Mouse (Mus musculus): Measurements from ENCODE around the gene Ears2. TPM values are rescaled to one million over a fixed set of nuclear protein-coding genes. Genes with fewer than 3 reads are reported as not detected.

Ears2 gene
- total and polyA plus RNA-seq, 2 experiments from 2014 or later, result 27.8 to 54.3 TPM

DNA sequence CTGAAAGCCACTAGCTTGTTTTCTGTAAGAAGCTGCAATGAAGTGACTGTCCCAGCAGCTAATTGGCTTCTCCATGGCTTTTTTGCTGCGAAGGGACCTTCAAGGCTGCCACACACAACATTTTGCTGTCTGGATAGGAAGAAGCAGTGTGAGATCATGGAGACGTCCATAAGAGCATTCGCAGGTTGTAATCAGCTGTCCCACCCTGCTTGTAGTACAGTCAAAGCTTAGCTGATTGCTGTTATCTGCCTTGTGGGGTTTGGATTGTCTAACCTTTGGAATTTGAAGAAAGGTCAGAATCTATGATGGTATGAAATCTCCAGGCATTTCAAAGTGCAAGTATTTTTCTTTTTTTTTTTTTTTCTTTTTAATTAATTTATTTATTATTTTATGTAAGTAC lies 7.3 kb upstream of the Ears2 start:
- no peaks in the 10 kb centered on the region for H3K27me3 ChIP-seq (ENCODE audit: control insufficient read depth, insufficient read depth, low read length)
- H3K4me1 ChIP-seq (ENCODE audit: control insufficient read depth, insufficient read depth), result no peaks in the 10 kb centered on the region
- no peak for ATAC-seq (ENCODE audit: insufficient read depth, low read depth)
- no peak overlapping the region for H3K4me2 ChIP-seq (ENCODE audit: low read depth, low read length)
- no peak overlapping the region for H3K4me3 ChIP-seq (ENCODE audit: low read depth, low read length)
- DNase-seq (ENCODE audit: low spot score), result no peak
- no peak for TF ChIP-seq EP300 (IDR thresholded peaks at IDR 0.05; ENCODE audit: low read depth)
- no peak for TF ChIP-seq CTCF (IDR thresholded peaks at IDR 0.05; ENCODE audit: low read depth)
- H3K9ac ChIP-seq (replicated peaks; ENCODE audit: low read depth, low read length), result no peak overlapping the region
- H3K27ac ChIP-seq (ENCODE audit: low read depth), result no peak overlapping the region
- no peaks in the 10 kb centered on the region for H3K9me3 ChIP-seq (replicated peaks; ENCODE audit: control insufficient read depth, low read length)
- peaks cover 87% of the 10 kb centered on the region for H3K36me3 ChIP-seq (replicated peaks; ENCODE audit: control insufficient read depth, insufficient read depth, low read length)
- WGBS, result 72% methylated on average over 3 of the region's 3 CpGs

DNA sequence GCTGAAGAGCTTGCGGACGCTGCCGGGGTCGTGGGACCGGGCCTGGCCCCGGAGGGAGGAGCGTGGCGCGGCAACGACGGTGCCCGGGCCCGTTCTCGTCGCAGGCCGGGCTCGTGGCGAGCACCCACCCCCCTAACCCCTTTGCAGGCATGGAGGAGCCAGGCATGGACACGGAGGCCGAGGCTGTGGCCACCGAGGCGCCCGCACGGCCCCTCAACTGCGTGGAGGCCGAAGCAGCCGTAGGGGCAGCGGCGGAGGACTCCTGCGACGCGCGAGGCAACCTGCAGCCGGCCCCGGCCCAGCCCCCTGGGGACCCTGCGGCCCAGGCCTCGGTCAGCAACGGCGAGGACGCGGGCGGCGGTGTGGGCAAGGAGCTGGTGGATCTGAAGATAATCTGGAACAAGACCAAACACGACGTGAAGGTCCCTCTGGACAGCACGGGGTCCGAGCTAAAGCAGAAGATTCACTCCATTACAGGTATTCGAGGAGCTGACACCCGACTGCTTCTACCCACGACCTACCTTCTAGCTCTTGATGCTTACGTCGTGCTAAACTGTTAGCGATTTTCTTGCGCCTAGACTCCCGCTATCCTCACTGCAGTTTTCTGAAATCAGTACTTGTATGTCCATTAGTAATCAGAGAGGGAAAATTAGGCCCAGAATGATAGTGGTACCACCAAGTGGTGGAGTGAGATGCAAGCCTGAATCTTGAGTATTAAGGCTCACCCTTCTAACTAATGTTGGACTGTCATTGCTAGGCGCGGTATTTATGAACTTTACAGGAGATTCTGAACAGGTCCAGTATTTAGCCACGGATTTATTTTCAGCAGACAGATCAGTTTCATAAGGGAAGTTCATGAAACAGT lies 686 bp upstream of the Ears2 start:
- H3K4me3 ChIP-seq (ENCODE audit: low read depth, low read length), result peak overlapping the region; percentile 95
- WGBS, result 2% methylated on average over 58 of the region's 58 CpGs
- no peaks in the 10 kb centered on the region for H3K9me3 ChIP-seq (replicated peaks; ENCODE audit: control insufficient read depth, low read length)
- H3K36me3 ChIP-seq (replicated peaks; ENCODE audit: control insufficient read depth, insufficient read depth, low read length), result peaks cover 33% of the 10 kb centered on the region
- H3K9ac ChIP-seq (replicated peaks; ENCODE audit: low read depth, low read length), result peak overlapping the region; percentile 96
- TF ChIP-seq EP300 (IDR thresholded peaks at IDR 0.05; ENCODE audit: low read depth) (no peak), CTCF (IDR thresholded peaks at IDR 0.05; ENCODE audit: low read depth) (peak; percentile 38)
- ATAC-seq (ENCODE audit: insufficient read depth, low read depth) (0 out of 2 replicates have a peak, but pooled peaks have one; percentile 0), DNase-seq (ENCODE audit: low spot score) (peak; percentile 50)
- no peaks in the 10 kb centered on the region for H3K27me3 ChIP-seq (ENCODE audit: control insufficient read depth, insufficient read depth, low read length)
- peak overlapping the region; percentile 91 for H3K4me2 ChIP-seq (ENCODE audit: low read depth, low read length)
- peaks cover 22% of the 10 kb centered on the region for H3K4me1 ChIP-seq (ENCODE audit: control insufficient read depth, insufficient read depth)
- H3K27ac ChIP-seq (ENCODE audit: low read depth), result peak overlapping the region; percentile 93

DNA sequence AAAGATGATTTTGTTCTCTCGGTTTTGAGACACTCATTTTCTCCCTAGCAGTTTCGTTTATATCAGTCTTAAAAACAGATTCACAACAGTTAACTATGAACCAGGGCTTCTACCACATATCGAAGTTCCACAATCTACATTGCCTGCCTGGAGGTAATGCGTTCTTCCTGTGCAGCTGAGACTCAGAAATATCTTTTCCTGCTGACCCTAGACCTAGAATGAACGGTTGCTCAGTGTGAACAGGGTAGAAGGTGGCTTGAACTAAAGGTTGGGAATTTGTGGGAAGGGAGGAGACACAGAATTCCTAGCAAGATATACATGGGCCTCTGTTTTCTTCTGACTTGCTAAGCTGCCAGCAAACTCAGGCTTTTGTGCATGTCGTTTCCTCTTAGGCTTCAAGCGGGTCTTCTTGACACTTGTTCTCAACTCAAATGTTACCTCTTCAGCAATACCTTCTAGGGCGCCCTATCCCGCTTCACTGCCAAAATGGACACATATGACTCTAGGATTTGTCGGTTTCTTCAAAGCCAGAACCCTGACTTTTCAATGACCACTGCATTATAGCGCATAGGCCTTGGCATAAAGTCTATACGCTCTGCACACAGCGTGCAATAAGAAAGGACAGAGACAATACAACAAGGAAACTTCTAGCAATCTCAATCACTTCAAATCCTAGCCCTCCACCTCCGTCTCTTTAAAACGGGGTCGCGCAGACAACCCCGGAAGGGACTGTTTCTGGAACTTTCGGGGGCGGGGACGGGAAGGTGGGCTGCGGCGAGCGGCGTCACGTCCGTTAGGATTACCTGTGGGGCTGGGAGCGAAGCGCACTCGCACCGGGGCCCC lies 740 bp downstream of the Ears2 start:
- peak overlapping the region; percentile 91 for H3K4me2 ChIP-seq (ENCODE audit: low read depth, low read length)
- no peak for TF ChIP-seq EP300 (IDR thresholded peaks at IDR 0.05; ENCODE audit: low read depth)
- no peak for TF ChIP-seq CTCF (IDR thresholded peaks at IDR 0.05; ENCODE audit: low read depth)
- H3K36me3 ChIP-seq (replicated peaks; ENCODE audit: control insufficient read depth, insufficient read depth, low read length), result peaks cover 33% of the 10 kb centered on the region
- H3K4me1 ChIP-seq (ENCODE audit: control insufficient read depth, insufficient read depth), result peaks cover 22% of the 10 kb centered on the region
- H3K9ac ChIP-seq (replicated peaks; ENCODE audit: low read depth, low read length), result peak overlapping the region; percentile 96
- no peaks in the 10 kb centered on the region for H3K27me3 ChIP-seq (ENCODE audit: control insufficient read depth, insufficient read depth, low read length)
- DNase-seq (ENCODE audit: low spot score) (no peak), ATAC-seq (ENCODE audit: insufficient read depth, low read depth) (no peak; the same call in 1 of the 2 replicates)
- no peaks in the 10 kb centered on the region for H3K9me3 ChIP-seq (replicated peaks; ENCODE audit: control insufficient read depth, low read length)
- H3K4me3 ChIP-seq (ENCODE audit: low read depth, low read length), result peak overlapping the region; percentile 95
- H3K27ac ChIP-seq (ENCODE audit: low read depth), result peak overlapping the region; percentile 93
- 12% methylated on average over 31 of the region's 31 CpGs for WGBS

DNA sequence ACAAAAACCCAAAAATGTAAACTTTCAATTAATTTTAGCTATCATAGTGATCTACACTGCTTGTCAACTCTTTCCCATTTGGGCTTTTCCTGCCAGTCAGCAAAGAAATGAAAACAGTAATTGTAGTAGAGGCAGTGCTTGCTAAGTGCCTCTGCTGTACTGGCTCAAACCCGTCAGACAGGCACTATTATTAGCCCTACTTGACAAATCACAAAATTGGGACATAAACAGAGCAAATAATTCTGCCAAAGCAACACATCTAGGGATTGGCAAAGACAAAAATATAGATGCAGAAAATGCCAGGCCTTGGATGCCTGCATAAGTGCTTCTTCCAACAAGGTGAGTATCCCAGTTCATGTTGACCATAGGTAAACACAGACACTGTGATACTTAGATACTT lies 1.4 kb downstream of the Ears2 start:
- WGBS, result 38% methylated on average over 1 of the region's 1 CpGs
- 0 out of 2 replicates have a peak overlapping the region, but pooled peaks have one; percentile 9 for H3K9ac ChIP-seq (replicated peaks; ENCODE audit: low read depth, low read length)
- H3K36me3 ChIP-seq (replicated peaks; ENCODE audit: control insufficient read depth, insufficient read depth, low read length), result peaks cover 28% of the 10 kb centered on the region
- ATAC-seq (ENCODE audit: insufficient read depth, low read depth) (no peak), DNase-seq (ENCODE audit: low spot score) (no peak)
- no peak overlapping the region for H3K4me3 ChIP-seq (ENCODE audit: low read depth, low read length)
- H3K27me3 ChIP-seq (ENCODE audit: control insufficient read depth, insufficient read depth, low read length), result no peaks in the 10 kb centered on the region
- H3K4me1 ChIP-seq (ENCODE audit: control insufficient read depth, insufficient read depth), result peaks cover 22% of the 10 kb centered on the region
- H3K27ac ChIP-seq (ENCODE audit: low read depth), result peak overlapping the region; percentile 93
- no peaks in the 10 kb centered on the region for H3K9me3 ChIP-seq (replicated peaks; ENCODE audit: control insufficient read depth, low read length)
- no peak for TF ChIP-seq CTCF (IDR thresholded peaks at IDR 0.05; ENCODE audit: low read depth)
- TF ChIP-seq EP300 (IDR thresholded peaks at IDR 0.05; ENCODE audit: low read depth), result no peak
- peak overlapping the region; percentile 91 for H3K4me2 ChIP-seq (ENCODE audit: low read depth, low read length)

DNA sequence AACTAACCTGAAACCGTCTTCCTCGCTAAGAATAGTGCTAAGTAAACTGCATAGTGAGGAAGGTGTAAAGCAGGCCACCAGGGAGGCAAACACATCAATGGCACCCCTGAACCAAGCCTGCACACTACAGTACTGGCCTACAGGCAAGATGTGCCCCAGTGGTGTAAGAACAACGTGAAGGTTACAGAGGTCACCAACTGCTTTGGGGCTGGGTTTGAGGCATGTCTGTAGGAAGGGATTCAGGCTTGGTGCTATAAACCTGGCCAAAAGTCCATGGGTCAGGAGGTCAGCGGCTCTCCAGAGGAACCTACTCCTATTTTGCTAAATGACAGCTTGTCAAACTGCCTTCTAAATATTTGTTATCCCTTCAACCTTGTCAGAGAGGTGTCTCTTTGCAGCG lies 10.4 kb downstream of the Ears2 start:
- Histone ChIP-seq H3K4me1 (ENCODE audit: control insufficient read depth, insufficient read depth) (no peaks in the 10 kb centered on the region), H3K4me2 (ENCODE audit: low read depth, low read length) (no peak overlapping the region), H3K27me3 (ENCODE audit: control insufficient read depth, insufficient read depth, low read length) (no peaks in the 10 kb centered on the region), H3K27ac (ENCODE audit: low read depth) (no peak overlapping the region), H3K9me3 (replicated peaks; ENCODE audit: control insufficient read depth, low read length) (no peaks in the 10 kb centered on the region), H3K9ac (replicated peaks; ENCODE audit: low read depth, low read length) (no peak overlapping the region), H3K4me3 (ENCODE audit: low read depth, low read length) (no peak overlapping the region), H3K36me3 (replicated peaks; ENCODE audit: control insufficient read depth, insufficient read depth, low read length) (peaks cover 38% of the 10 kb centered on the region)
- no peak for ATAC-seq (ENCODE audit: insufficient read depth, low read depth)
- TF ChIP-seq CTCF (IDR thresholded peaks at IDR 0.05; ENCODE audit: low read depth) (no peak), EP300 (IDR thresholded peaks at IDR 0.05; ENCODE audit: low read depth) (no peak)
- DNase-seq (ENCODE audit: low spot score), result no peak
- WGBS, result 80% methylated on average over 5 of the region's 5 CpGs
